Mouse (Mus musculus) ES-Bruce4 (cell line): ENCODE measurements around the gene Supt5. TPM values are rescaled to one million over a fixed set of nuclear protein-coding genes. Genes with fewer than 3 reads are reported as not detected.

Experiments used
- H3K27ac ChIP-seq: 2 replicates; pipeline ENCODE4 v1.5.1; 2012; ENCODE audit warnings: low read length, inconsistent platforms; ENCODE audit not compliant: insufficient read depth
- H3K27me3 ChIP-seq: 2 replicates; pipeline ENCODE4 v1.6.1; 2012; ENCODE audit warnings: mild to moderate bottlenecking, low read length, inconsistent platforms; ENCODE audit not compliant: control insufficient read depth, poor library complexity, insufficient read depth, severe bottlenecking
- H3K36me3 ChIP-seq: 2 replicates; pipeline ENCODE4 v1.6.1; 2012; ENCODE audit warnings: inconsistent platforms, mild to moderate bottlenecking, low read length, moderate library complexity; ENCODE audit not compliant: control insufficient read depth, poor library complexity, insufficient read depth, severe bottlenecking
- H3K4me1 ChIP-seq: one replicate; pipeline ENCODE4 v1.8.1; 2011; ENCODE audit warnings: low read length; ENCODE audit not compliant: control insufficient read depth, insufficient read depth
- H3K4me3 ChIP-seq: 2 replicates; pipeline ENCODE4 v1.5.1; 2011; ENCODE audit warnings: low read depth, mild to moderate bottlenecking, low read length
- H3K9ac ChIP-seq: 2 replicates; pipeline ENCODE4 v1.6.1; 2012; ENCODE audit warnings: low read depth, mild to moderate bottlenecking, inconsistent platforms; ENCODE audit not compliant: poor library complexity, severe bottlenecking
- H3K9me3 ChIP-seq: replicated peaks from 2 replicates; pipeline ENCODE4 v1.6.1; 2012; ENCODE audit warnings: mild to moderate bottlenecking, low read length, inconsistent platforms; ENCODE audit not compliant: control insufficient read depth, poor library complexity, insufficient read depth, severe bottlenecking
- CTCF ChIP-seq: IDR thresholded peaks from one replicate; pipeline ENCODE4 v1.8.1; 2011; ENCODE audit warnings: low read depth, low read length
- EP300 ChIP-seq: IDR thresholded peaks from 2 replicates; pipeline ENCODE4 v1.6.1; 2011; ENCODE audit warnings: low read depth, low read length; ENCODE audit not compliant: insufficient read depth
- POLR2A ChIP-seq: IDR thresholded peaks from one replicate; pipeline ENCODE4 v1.8.1; 2011; ENCODE audit warnings: low read length; ENCODE audit not compliant: insufficient read depth
- polyA plus RNA-seq: library from polyadenylated mRNA; stranded (reverse); fragments of >200 nt; gene quantifications from 2 replicates; pipeline ENCODE4 v1.2.4, GENCODE M21; 2011; ENCODE audit warnings: low read depth; ENCODE audit not compliant: missing spikeins, insufficient read depth, insufficient read length

The Supt5 gene
- polyA plus RNA-seq, 1 experiment = 101 TPM

- Histone ChIP-seq H3K27me3 (no peaks in the 10 kb centered on the region), H3K27ac (no peak within 1 kb of the TSS), H3K9ac (peak within 1 kb of the TSS; percentile 64), H3K36me3 (peaks cover 16% of the 10 kb centered on the region), H3K9me3 (no peaks in the 10 kb centered on the region), H3K4me1 (no peaks in the 10 kb centered on the region), H3K4me3 (peak within 1 kb of the TSS; percentile 59)
- TF ChIP-seq POLR2A (no peak), EP300 (peak; percentile 49; the same call in 1 of the 2 replicates), CTCF (peak; percentile 44)
Observed at GRCm38 (mm10) chr7:28301616-28302433, 36.7 kb downstream of the Supt5 start, which contains the start of gene Dll3. Gene Dll3 (minus strand): TSS chr7:28302238.

GRCm38 (mm10) chr7:28298837-28299625 lies 39.5 kb downstream of the Supt5 start:
- no peak overlapping the region for H3K27ac ChIP-seq
- no peaks in the 10 kb centered on the region for H3K9me3 ChIP-seq
- TF ChIP-seq EP300 = no peak
- TF ChIP-seq CTCF = peak; percentile 67
- no peak for TF ChIP-seq POLR2A
- peak overlapping the region; percentile 27 for H3K4me3 ChIP-seq
- no peaks in the 10 kb centered on the region for H3K36me3 ChIP-seq
- no peaks in the 10 kb centered on the region for H3K4me1 ChIP-seq
- peak overlapping the region; percentile 54 for H3K9ac ChIP-seq
- no peaks in the 10 kb centered on the region for H3K27me3 ChIP-seq

GRCm38 (mm10) chr7:28294481-28294880 lies 44.1 kb downstream of the Supt5 start:
- Histone ChIP-seq H3K27me3 (no peaks in the 10 kb centered on the region), H3K4me3 (peak overlapping the region; percentile 64), H3K27ac (no peak overlapping the region), H3K9ac (peak overlapping the region; percentile 63), H3K4me1 (no peaks in the 10 kb centered on the region), H3K9me3 (no peaks in the 10 kb centered on the region), H3K36me3 (no peaks in the 10 kb centered on the region)
- TF ChIP-seq EP300 (no peak), POLR2A (peak; percentile 59), CTCF (no peak)

DNA sequence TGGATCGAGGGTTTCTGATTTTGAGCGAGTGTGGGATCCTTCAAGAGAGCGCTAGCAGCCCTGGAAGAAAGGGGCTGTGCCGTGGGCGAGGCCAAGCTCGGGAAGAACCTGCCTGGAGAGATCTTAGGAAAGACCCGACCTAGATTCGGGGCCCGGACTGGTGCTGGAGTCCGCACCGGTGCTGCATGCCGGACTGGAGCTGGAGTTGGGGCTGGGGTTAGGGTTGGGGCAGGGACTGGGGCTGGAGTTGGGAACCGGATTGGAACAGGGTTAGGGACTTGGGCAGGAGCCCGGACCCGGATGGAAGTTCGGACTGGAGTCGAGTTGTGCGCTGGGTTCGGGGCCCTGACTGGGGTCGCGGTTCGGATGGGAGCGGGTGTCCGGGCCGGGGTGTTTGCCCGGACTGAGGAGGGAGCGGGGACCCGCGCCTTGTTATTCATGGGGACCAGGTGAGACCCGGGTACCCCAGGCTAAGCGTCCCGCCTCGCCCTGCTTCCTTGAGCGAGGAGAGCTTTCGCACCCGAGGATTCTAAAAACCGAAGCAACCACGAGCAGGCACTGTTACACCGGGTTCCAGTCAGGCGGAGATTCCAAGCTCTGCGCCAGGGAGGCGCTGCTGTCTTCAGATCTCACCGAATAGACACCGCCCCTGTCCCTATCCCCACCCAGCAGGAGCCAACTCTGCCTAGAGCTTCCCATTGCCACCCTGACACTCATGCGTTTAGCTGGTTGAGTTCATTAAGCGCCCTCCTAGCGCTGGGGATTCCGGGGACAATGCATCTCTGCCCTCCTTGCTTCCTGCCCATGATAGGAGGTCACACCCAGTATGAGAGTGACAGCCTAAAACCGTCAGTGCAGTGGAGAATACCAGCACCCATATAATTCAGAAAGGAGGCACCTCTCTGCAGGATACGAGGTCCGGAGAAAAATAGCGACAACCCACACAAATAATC lies 47.6 kb downstream of the Supt5 start, which contains the start of gene Selenov:
TSS of gene Selenov (minus strand) at position 549 of the 953 bp plus-strand sequence.
- Histone ChIP-seq H3K27me3 (no peaks in the 10 kb centered on the region), H3K9ac (peak within 1 kb of the TSS; percentile 62), H3K4me1 (no peaks in the 10 kb centered on the region), H3K9me3 (no peaks in the 10 kb centered on the region), H3K27ac (no peak within 1 kb of the TSS), H3K36me3 (no peaks in the 10 kb centered on the region), H3K4me3 (peak within 1 kb of the TSS; percentile 50)
- TF ChIP-seq CTCF (peak; percentile 60), POLR2A (no peak), EP300 (0 out of 2 replicates have a peak, but pooled peaks have one; percentile 48)

GRCm38 (mm10) chr7:28290165-28290564 lies 48.4 kb downstream of the Supt5 start:
- no peaks in the 10 kb centered on the region for H3K36me3 ChIP-seq
- H3K4me3 ChIP-seq = peak overlapping the region; percentile 50
- no peaks in the 10 kb centered on the region for H3K4me1 ChIP-seq
- no peak overlapping the region for H3K27ac ChIP-seq
- no peaks in the 10 kb centered on the region for H3K27me3 ChIP-seq
- peak overlapping the region; percentile 62 for H3K9ac ChIP-seq
- TF ChIP-seq CTCF (peak; percentile 8), POLR2A (no peak)
- H3K9me3 ChIP-seq = no peaks in the 10 kb centered on the region
